Mouse (Mus musculus): Measurements from ENCODE around the gene Gins3. TPM values are rescaled to one million over a fixed set of nuclear protein-coding genes. Genes with fewer than 3 reads are reported as not detected.

Gene Gins3
- polyA plus RNA-seq (2014; fragmentation: Nextera tagmentation; extraction: Ambion mirVana): 19.6 and 21.8 TPM in 2 replicates

DNA sequence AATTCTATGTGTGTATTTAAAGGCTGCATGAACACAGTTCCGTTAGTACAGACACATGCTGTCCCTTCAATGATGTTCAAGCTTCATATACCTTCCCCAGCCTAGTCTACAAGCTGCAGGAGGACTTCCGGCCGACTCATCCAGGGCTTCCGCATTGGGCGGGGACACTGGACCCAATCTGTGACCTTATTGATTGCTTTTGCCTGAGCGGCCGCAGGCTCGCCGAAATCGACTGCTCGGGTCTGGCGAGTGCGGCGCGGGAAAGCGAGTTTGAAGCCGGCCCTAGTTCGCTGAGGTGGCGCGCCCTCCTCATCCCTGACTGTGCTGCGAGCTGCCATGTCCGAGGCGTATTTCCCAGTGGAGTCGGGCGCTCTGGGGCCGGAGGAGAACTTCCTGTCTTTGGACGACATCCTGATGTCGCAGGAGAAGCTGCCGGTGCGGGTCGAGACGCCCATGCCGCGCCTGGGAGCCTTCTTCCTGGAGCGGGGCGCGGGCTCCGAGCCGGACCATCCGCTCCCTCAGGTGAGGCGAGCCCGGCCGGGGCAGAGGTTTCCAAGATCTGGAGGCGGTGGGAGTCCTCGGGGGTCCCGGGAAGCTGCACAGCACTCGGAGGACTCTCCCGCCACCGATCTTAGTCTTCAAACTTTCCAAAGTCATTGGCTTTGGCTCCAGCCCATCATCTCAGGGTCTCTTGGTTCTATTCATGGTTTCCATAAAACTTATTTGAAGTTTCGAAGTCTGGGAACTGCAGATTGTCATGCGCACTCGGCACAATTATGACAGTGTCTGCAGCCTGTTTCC, at the start of gene Gins3:
TSS of gene Gins3 (plus strand) at position 192 of the 801 bp plus-strand sequence.
- Histone ChIP-seq H3K9me3 (ENCODE audit: control insufficient read depth, low read length) (no peaks in the 10 kb centered on the region), H3K4me1 (replicated peaks; ENCODE audit: control insufficient read depth, insufficient read depth, low read length) (peaks cover 7% of the 10 kb centered on the region), H3K27me3 (replicated peaks; ENCODE audit: control insufficient read depth, insufficient read depth, low read length) (no peaks in the 10 kb centered on the region), H3K36me3 (ENCODE audit: control insufficient read depth, insufficient read depth, low read length) (no peaks in the 10 kb centered on the region), H3K4me3 (ENCODE audit: low read depth, low read length) (peak within 1 kb of the TSS; percentile 90), H3K9ac (ENCODE audit: low read depth, low read length) (peak within 1 kb of the TSS; percentile 80), H3K27ac (ENCODE audit: low read depth, low read length) (peak within 1 kb of the TSS; percentile 67), H3K4me2 (peak within 1 kb of the TSS; percentile 88)
- ATAC-seq (replicated peaks; ENCODE audit: low FRiP score) (peak; percentile 92), DNase-seq (ENCODE audit: low spot score) (peak; percentile 92)
- WGBS: under 1% methylated on average over 52 of the region's 52 CpGs

DNA sequence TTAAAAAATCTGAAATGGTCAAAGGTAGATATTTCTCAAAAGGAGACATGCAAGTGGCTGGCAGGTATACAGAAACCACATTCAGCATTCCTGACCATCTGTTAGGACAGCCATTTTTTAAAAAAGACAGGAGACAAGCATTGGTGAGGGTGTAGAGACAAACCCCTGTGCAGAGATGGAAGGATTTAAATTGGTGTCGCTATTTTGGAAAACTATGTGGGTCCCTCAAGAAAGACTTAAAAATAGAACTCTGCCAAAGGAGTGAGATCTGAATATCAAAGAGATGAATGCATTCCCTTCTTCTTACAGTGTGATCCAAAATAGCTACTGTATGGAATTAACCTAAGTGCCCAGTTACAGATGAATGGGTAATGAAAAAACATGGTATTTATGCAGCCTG, 45.9 kb upstream of the Gins3 start:
- ATAC-seq (replicated peaks; ENCODE audit: low FRiP score) (no peak), DNase-seq (ENCODE audit: low spot score) (no peak)
- H3K36me3 ChIP-seq (ENCODE audit: control insufficient read depth, insufficient read depth, low read length): no peaks in the 10 kb centered on the region
- no peak overlapping the region for H3K4me3 ChIP-seq (ENCODE audit: low read depth, low read length)
- 86% methylated on average over 1 of the region's 1 CpGs for WGBS
- no peak overlapping the region for H3K4me2 ChIP-seq
- H3K27ac ChIP-seq (ENCODE audit: low read depth, low read length): no peak overlapping the region
- peaks cover 7% of the 10 kb centered on the region; the same call in 1 of the 2 replicates for H3K4me1 ChIP-seq (replicated peaks; ENCODE audit: control insufficient read depth, insufficient read depth, low read length)
- no peaks in the 10 kb centered on the region for H3K9me3 ChIP-seq (ENCODE audit: control insufficient read depth, low read length)
- H3K27me3 ChIP-seq (replicated peaks; ENCODE audit: control insufficient read depth, insufficient read depth, low read length): no peaks in the 10 kb centered on the region
- no peak overlapping the region for H3K9ac ChIP-seq (ENCODE audit: low read depth, low read length)

- H3K9ac ChIP-seq (ENCODE audit: low read depth, low read length): no peak overlapping the region
- no peak overlapping the region for H3K27ac ChIP-seq (ENCODE audit: low read depth, low read length)
- no peak overlapping the region for H3K4me3 ChIP-seq (ENCODE audit: low read depth, low read length)
- no peaks in the 10 kb centered on the region for H3K9me3 ChIP-seq (ENCODE audit: control insufficient read depth, low read length)
- DNase-seq (ENCODE audit: low spot score): no peak
- 61% methylated on average over 10 of the region's 10 CpGs for WGBS
- no peaks in the 10 kb centered on the region for H3K27me3 ChIP-seq (replicated peaks; ENCODE audit: control insufficient read depth, insufficient read depth, low read length)
- H3K36me3 ChIP-seq (ENCODE audit: control insufficient read depth, insufficient read depth, low read length): no peaks in the 10 kb centered on the region
- H3K4me1 ChIP-seq (replicated peaks; ENCODE audit: control insufficient read depth, insufficient read depth, low read length): peaks cover 10% of the 10 kb centered on the region; the same call in 1 of the 2 replicates
- ATAC-seq (replicated peaks; ENCODE audit: low FRiP score): no peak
- H3K4me2 ChIP-seq: no peak overlapping the region
Measured at GRCm38 (mm10) chr8:95589282-95589681, 44.0 kb upstream of the Gins3 start.

DNA sequence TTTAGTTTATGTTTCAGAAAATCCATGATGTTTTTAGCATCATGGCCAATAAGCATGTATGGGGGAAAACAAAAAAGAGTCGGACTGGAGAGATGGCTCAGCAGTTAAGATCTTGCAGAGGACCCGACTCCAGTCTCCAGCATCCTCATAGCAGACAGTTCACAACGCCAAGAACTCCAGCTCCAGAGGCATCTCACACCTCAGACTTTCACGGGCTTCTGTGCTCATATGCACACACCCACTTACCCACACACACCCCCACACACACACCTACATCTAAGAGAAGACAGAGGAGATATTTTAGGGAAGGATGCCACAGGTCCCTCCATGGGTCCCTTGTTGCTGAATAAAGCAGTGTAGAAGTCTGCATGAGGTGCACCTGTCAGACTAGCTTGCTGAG, 42.7 kb upstream of the Gins3 start:
- ATAC-seq (replicated peaks; ENCODE audit: low FRiP score): no peak
- DNase-seq (ENCODE audit: low spot score): no peak
- Histone ChIP-seq H3K36me3 (ENCODE audit: control insufficient read depth, insufficient read depth, low read length) (no peaks in the 10 kb centered on the region), H3K27ac (ENCODE audit: low read depth, low read length) (no peak overlapping the region), H3K4me1 (replicated peaks; ENCODE audit: control insufficient read depth, insufficient read depth, low read length) (peaks cover 10% of the 10 kb centered on the region; the same call in 1 of the 2 replicates), H3K9ac (ENCODE audit: low read depth, low read length) (no peak overlapping the region), H3K27me3 (replicated peaks; ENCODE audit: control insufficient read depth, insufficient read depth, low read length) (no peaks in the 10 kb centered on the region), H3K9me3 (ENCODE audit: control insufficient read depth, low read length) (no peaks in the 10 kb centered on the region), H3K4me3 (ENCODE audit: low read depth, low read length) (no peak overlapping the region), H3K4me2 (no peak overlapping the region)
- WGBS: 75% methylated on average over 4 of the region's 4 CpGs

GRCm38 (mm10) chr8:95592131-95592780, 41.0 kb upstream of the Gins3 start:
- no peak for DNase-seq (ENCODE audit: low spot score)
- no peak overlapping the region for H3K4me3 ChIP-seq (ENCODE audit: low read depth, low read length)
- no peak overlapping the region for H3K9ac ChIP-seq (ENCODE audit: low read depth, low read length)
- ATAC-seq (replicated peaks; ENCODE audit: low FRiP score): peak; percentile 85
- no peak overlapping the region for H3K4me2 ChIP-seq
- H3K4me1 ChIP-seq (replicated peaks; ENCODE audit: control insufficient read depth, insufficient read depth, low read length): peaks cover 13% of the 10 kb centered on the region
- WGBS: 58% methylated on average over 12 of the region's 12 CpGs
- H3K36me3 ChIP-seq (ENCODE audit: control insufficient read depth, insufficient read depth, low read length): no peaks in the 10 kb centered on the region
- H3K9me3 ChIP-seq (ENCODE audit: control insufficient read depth, low read length): no peaks in the 10 kb centered on the region
- peak overlapping the region; percentile 33 for H3K27ac ChIP-seq (ENCODE audit: low read depth, low read length)
- no peaks in the 10 kb centered on the region for H3K27me3 ChIP-seq (replicated peaks; ENCODE audit: control insufficient read depth, insufficient read depth, low read length)

GRCm38 (mm10) chr8:95593439-95594393, 39.5 kb upstream of the Gins3 start:
- H3K36me3 ChIP-seq (ENCODE audit: control insufficient read depth, insufficient read depth, low read length): no peaks in the 10 kb centered on the region
- H3K4me2 ChIP-seq: no peak overlapping the region
- H3K4me3 ChIP-seq (ENCODE audit: low read depth, low read length): no peak overlapping the region
- peaks cover 13% of the 10 kb centered on the region for H3K4me1 ChIP-seq (replicated peaks; ENCODE audit: control insufficient read depth, insufficient read depth, low read length)
- H3K9ac ChIP-seq (ENCODE audit: low read depth, low read length): no peak overlapping the region
- no peaks in the 10 kb centered on the region for H3K9me3 ChIP-seq (ENCODE audit: control insufficient read depth, low read length)
- no peak for DNase-seq (ENCODE audit: low spot score)
- 89% methylated on average over 7 of the region's 7 CpGs for WGBS
- no peak for ATAC-seq (replicated peaks; ENCODE audit: low FRiP score)
- no peaks in the 10 kb centered on the region for H3K27me3 ChIP-seq (replicated peaks; ENCODE audit: control insufficient read depth, insufficient read depth, low read length)
- H3K27ac ChIP-seq (ENCODE audit: low read depth, low read length): no peak overlapping the region

GRCm38 (mm10) chr8:95595131-95595530, 38.1 kb upstream of the Gins3 start:
- Histone ChIP-seq H3K9ac (ENCODE audit: low read depth, low read length) (no peak overlapping the region), H3K4me3 (ENCODE audit: low read depth, low read length) (no peak overlapping the region), H3K4me1 (replicated peaks; ENCODE audit: control insufficient read depth, insufficient read depth, low read length) (peaks cover 13% of the 10 kb centered on the region), H3K36me3 (ENCODE audit: control insufficient read depth, insufficient read depth, low read length) (no peaks in the 10 kb centered on the region), H3K4me2 (no peak overlapping the region), H3K27me3 (replicated peaks; ENCODE audit: control insufficient read depth, insufficient read depth, low read length) (no peaks in the 10 kb centered on the region), H3K27ac (ENCODE audit: low read depth, low read length) (no peak overlapping the region), H3K9me3 (ENCODE audit: control insufficient read depth, low read length) (no peaks in the 10 kb centered on the region)
- no peak for DNase-seq (ENCODE audit: low spot score)
- 83% methylated on average over 14 of the region's 14 CpGs for WGBS
- ATAC-seq (replicated peaks; ENCODE audit: low FRiP score): no peak

GRCm38 (mm10) chr8:95596841-95597241, 36.4 kb upstream of the Gins3 start:
- Histone ChIP-seq H3K4me1 (replicated peaks; ENCODE audit: control insufficient read depth, insufficient read depth, low read length) (peaks cover 10% of the 10 kb centered on the region), H3K4me3 (ENCODE audit: low read depth, low read length) (no peak overlapping the region), H3K27me3 (replicated peaks; ENCODE audit: control insufficient read depth, insufficient read depth, low read length) (0 out of 2 replicates have a peak, but pooled peaks cover 3% of the 10 kb centered on the region), H3K27ac (ENCODE audit: low read depth, low read length) (no peak overlapping the region), H3K4me2 (no peak overlapping the region), H3K36me3 (ENCODE audit: control insufficient read depth, insufficient read depth, low read length) (no peaks in the 10 kb centered on the region), H3K9me3 (ENCODE audit: control insufficient read depth, low read length) (no peaks in the 10 kb centered on the region), H3K9ac (ENCODE audit: low read depth, low read length) (no peak overlapping the region)
- WGBS: 47% methylated on average over 4 of the region's 4 CpGs
- ATAC-seq (replicated peaks; ENCODE audit: low FRiP score) (no peak), DNase-seq (ENCODE audit: low spot score) (no peak)
